Mouse (Mus musculus) hindlimb bud, embryonic 11.5 days (tissue): Measurements from ENCODE around the gene Kbtbd6.
A peak's percentile ranks its signal among the peaks of the same experiment; 100 is the strongest.

Source experiments
- DNase-seq: peaks from one replicate; pipeline ENCODE4 v3.0.0-alpha.2; 2012; ENCODE audit warnings: low read depth, low spot score; ENCODE audit errors: extremely low spot score

Kbtbd6 gene

DNA sequence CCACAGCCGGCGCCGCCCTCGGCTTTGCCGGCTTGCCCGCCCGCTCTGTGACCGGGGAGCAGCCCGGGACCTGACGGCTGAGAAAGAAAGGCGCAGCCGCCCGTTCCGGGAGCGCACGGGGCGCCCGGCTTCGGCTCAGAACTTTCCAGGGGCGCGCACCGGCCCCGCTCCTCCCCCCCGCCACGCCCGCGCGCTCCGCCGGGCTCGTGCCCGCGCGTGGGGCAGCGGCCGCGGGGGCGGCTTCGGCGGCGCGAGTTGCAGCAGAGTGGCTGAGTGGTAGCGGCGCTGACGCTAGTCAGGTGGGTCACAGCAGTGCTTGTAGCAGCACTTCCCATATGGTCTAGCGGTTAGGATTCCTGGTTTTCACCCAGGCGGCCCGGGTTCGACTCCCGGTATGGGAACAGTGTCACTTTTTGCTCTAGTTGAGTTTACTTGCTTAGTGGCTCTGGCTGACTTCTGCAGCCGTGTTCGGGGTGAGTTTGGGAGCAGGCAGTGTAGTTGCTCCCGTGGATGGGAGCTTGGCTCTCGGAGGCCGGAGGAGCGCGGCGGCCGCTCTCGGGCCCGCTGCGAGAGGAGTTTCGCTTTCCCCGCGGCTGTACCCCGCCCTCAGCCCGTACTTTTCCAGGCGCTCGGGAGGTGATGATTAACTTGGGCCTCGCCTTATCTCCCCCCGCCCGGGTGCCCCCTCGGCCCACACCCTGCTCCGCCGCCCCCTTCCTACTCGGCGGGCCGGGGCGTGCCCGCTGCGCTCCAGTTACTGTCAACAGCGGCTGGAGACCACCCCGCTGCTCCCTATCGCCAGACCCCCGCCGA lies 29.9 kb downstream of the Kbtbd6 start, which contains the start of gene Wbp4:
Gene Wbp4, minus strand, starts transcription at position 182 of the 813 bp plus-strand sequence.
- peak; percentile 83 for DNase-seq

DNA sequence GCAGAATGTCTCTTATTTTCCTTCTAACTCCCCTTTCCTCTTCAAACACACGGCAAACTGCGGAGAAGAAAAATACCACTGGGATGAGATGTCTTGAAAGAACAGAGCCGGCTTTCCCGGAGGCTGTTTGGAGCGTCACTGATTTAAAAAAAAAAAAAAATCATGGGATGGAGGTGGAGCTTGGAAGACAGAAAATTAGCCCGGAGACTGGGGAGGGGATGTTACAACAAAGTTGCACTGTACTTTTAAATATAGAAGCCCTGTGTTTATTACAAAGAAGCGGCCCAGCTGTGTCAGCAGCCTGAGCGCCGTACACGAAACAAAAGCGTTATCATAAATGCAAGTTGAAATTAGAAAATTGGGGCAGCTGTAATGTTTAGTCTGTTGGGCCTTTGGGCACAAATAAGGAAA lies 30.6 kb downstream of the Kbtbd6 start:
- no peak for DNase-seq

DNA sequence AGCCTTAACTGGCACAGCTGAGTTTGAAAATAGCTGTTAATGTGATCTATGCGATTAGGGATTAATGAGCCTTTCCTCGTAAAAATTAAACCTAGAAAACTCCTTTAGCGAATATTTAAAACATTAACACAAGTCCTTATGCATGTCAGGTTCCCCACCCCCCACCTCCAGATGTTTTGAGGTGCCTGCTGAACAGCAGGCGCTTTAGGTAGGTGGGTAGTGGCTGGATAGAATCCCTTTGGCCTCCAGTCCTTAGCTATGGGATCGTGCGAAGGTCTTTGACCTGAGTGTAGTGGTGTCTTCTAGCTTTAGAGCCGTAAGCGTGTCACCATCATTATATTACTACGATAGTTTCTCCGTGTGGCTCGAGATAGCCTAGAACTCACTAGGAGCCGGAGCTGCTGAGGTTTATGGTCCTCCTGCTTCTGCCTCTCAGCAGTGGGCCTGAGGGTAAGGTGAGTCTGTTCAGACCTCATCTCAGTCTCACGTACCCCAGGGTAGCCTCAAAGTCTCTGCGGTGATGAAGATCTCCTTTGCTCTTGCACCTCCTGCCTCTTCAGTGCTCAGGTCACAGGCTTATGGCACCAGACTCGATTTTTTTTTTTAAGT lies 31.2 kb downstream of the Kbtbd6 start:
- DNase-seq, result no peak

DNA sequence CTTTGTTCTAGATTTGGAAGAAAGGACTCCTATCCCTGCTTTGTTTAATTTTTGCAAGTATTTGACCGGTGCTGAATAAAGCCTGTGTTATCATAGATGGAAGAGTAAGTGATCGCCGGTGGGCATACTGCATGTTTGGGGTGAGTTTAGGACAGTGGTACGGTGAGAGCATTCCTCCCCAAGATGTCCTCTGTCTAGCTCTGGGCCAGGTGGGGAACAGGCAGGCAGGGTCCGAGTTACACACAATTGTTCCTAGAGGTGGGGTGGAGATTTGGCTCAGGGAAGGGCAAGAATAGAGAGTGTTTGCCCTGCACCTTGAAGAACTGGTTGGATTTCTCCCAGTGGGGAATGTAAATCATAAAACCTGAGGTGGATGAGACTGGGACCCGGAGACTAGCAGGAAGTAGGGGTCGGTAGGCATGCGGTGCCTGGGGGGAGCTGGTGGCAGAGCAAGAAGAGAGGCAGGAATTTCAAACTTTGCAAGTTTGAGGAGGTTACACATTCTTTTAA lies 32.0 kb downstream of the Kbtbd6 start:
- DNase-seq, result no peak

DNA sequence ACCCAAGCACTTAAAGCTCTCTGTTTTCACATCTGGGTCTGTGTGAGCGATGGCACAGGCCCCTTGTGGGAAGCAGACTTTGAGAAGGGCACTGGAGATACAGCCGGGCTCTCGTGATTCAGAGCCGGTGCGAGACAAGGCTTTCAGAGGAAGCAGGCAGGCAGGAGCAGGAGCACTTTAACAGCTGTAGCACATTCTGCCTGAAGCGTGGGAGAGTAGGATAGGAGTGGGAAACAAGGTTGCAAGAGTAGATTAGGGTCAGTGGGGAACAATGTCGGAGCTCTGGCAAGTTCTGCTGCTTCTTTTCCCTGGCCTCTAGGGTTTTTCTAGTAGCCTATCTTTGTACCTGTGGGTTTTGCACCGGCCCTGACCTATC lies 35.0 kb downstream of the Kbtbd6 start:
- no peak for DNase-seq

DNA sequence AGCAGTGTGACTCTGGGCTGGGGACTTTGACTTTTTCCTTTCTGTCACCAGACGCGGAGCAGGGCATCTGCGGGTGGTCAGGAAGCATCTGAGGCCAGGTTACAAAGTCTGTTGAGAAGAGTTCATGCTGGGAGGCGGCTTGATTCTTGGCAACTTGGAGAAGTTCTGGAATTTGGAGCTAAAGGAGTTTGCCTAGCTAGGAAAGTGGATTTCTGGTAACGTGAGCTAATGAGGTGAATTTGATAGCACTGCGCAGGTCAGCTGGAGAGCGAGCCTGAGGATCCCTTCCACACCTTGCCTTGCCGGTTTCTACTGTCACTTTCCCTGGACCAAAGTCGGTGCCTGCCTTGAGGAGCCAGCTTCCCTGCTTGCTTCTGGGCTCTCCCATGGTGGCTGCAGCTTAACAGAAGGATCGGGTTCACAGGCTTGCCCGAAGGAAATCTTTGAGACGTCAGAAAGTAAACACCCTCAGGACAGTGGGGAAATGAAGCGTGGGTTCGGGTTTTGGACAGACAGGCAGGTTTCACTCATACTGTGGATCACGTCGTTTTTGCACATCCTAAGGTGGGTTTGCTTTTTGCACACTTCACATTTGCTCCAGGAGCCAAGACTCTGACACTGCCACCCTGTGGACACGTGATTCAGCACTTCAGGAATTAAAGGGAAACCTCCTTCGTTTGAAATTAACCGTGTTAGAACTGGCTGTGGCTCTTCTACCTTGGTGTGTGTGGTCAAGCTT lies 35.5 kb downstream of the Kbtbd6 start:
- no peak for DNase-seq

DNA sequence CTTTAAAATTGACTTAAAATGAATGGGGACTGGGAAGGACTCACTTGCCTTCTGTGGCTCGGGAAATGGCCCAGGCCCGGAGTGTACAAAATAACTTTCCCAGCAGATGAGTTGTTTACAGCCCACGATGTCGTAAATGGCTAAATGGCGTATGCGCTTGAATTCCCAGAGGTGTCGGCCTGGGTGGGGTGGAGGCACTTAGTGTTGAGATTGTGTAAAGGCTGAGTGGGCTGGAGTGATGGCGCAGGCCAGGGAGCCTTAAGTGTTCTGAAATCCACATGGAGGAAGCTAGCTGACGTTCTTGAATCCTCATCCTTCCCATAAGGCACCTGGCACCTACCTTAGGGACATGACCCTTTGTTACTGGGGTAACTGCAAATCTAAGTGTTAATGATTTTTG lies 36.9 kb downstream of the Kbtbd6 start:
- DNase-seq, result no peak

DNA sequence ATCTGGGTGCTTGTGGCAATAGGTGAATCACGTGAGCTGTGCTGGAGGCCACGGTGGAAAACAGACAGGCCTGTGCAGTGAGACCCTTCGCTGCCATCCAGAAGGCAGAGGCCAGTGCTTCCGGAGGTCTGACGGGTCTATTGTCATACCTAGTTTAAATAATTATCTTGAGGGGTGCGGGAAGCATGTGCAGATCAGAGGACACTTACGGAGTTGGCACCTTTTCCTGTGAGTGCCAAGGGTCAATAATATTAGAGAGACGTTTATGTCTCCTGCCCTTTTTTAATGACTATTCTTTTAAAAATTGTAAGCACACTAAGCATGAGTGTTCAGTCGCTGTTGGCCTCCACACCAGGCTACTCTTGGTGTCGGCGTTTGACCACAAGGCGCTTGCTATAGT lies 37.5 kb downstream of the Kbtbd6 start:
- DNase-seq, result no peak

DNA sequence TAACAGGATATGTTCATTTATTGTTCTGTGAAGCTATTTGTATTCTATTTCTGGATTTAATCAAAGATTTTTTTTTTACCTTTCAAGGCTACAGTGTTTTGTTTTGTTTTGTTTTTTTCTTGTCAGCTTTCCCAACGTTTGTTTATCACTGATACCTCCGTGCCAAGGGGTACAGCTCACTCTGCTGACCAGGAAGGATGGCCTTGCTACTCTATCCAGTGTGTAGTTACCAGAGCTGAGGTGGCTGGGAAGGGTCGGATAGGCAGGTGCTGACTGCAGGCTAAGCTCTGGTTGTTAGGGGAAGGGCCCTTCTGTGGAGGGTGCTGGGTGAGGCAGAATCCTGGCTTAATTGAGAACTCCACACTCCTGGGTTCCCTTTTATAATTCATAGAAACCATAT lies 38.6 kb downstream of the Kbtbd6 start:
- DNase-seq, result no peak

DNA sequence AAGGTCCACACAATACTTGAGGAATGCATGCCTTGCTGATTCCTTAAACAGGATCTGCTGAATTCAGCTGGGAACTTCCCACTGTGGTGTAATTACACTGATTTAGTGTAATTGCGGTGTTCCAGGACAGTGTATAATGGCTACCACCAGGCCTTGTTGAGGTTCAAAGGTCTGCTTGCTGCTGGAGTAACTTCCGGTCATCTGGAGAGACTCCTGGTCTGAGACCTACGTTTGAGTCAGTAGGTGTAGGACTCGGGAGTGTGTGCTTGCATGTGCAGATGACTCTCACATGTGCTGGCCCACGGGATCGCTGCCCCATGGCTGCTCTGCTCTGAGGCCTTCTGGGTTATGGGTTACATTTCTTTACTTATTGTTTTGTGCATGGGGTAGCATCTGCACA lies 42.7 kb downstream of the Kbtbd6 start:
- no peak for DNase-seq

DNA sequence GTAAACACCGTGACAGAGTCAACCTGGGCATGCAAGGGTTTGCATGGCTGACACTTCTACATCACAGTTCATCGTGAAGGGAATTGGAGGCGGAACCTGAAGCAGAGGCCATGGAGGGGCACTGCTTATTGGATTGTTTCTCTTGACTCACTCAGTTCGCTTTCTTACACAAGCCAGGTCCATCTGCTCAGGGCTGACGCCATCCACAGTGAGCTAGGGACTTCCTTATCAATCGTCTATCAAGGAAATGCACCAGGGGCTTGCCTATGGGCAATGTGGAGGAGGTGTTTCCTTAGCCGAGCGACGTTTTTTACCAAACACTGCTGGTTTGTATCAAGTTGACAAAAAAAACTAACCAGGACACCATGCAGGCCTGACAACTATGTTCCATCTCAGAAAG lies 47.7 kb downstream of the Kbtbd6 start:
- no peak for DNase-seq

DNA sequence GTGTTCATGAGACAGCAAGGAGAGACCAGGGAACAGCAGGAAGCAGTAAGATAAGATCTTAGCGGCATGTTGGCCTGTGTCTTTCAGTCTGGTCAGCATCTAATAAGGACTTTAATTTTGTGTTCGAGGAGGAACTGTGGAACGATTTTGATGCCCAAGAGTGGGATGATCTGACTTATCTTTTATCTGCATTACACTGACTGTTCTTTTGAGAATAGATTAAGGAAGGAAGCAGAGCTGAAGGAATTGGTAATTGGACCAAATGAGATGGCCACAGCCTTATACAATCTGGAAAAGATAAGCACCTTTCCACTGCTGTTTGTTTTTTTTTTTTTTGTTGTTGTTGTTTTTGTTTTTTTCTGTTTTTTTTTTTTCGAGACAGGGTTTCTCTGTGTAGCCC lies 49.1 kb downstream of the Kbtbd6 start:
- no peak for DNase-seq

DNA sequence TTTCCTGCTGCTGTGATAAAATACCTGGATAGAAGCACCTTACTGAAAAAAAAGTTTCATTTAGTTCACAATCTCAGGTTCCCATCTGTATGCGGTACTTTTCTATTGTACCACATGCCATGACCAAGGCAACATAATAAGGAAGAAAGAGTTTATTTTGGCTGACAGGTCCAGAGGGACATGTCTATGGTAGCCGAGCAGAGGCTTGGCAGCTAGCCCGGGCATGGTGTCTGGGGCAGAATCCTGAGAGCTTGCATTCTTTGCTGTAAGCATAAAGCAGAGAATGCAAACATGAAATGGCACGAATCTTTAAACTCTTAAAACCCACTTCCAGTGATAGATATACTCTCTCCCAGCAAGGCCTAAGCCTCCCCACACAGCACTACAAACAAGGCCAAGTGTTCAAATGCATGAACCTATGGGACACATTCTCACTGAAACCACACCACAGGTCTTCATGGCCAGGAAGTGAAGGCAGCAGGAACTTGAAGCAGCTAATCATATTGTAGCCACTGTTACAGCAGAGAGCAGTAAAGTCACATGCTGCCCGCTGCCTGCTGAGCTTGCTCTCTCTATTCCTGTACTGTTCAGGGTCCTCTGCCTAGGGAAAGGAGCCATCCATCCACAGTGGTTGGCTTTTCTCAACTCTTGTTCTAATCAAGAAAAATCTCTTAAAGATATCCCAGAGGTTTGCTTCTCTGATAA lies 51.9 kb downstream of the Kbtbd6 start:
- no peak for DNase-seq
